Mouse (Mus musculus) monocyte, adult 5-6 weeks (primary cell): ENCODE measurements around the gene Rad23b. TPM values are rescaled to one million over a fixed set of nuclear protein-coding genes. Genes with fewer than 3 reads are reported as not detected.
"Not testable (repeated sequence)": the region's sequence is repeated elsewhere in the genome, so short reads cannot be mapped to it uniquely, and the experiment has no call there.

Experiments used
- ATAC-seq: fragments of 153-309, 156-312 bp; replicated peaks from 2 replicates; pipeline ENCODE4 v1.8.0; 2017; ENCODE audit warnings: mild to moderate bottlenecking; ENCODE audit not compliant: low TSS enrichment, insufficient number of reproducible peaks, severe bottlenecking, poor library complexity, low FRiP score
- total RNA-seq: library from RNA; stranded (forward); fragments of 200-1000, 200-491, 200-594 nt; gene quantifications from 3 replicates; pipeline ENCODE4 v1.2.3, GENCODE M21; 2017

Rad23b gene
- total RNA-seq, 1 experiment from 2014 or later = 78.7 TPM

- not testable (repeated sequence) for ATAC-seq
Measured at GRCm38 (mm10) chr4:55409578-55410224, 59.9 kb downstream of the Rad23b start.

GRCm38 (mm10) chr4:55415864-55416263 is 66.0 kb downstream of the Rad23b start:
- no peak for ATAC-seq

GRCm38 (mm10) chr4:55426250-55426649 is 76.4 kb downstream of the Rad23b start:
- ATAC-seq = no peak

Other genes starting within 250 kb of the Rad23b start
- gene Klf4, start 182.4 kb downstream of the Rad23b start, total RNA-seq = 100 to 135 TPM (median 116 TPM) in 3 replicates